Mouse (Mus musculus): Measurements from ENCODE around the gene Dao. TPM values are rescaled to one million over a fixed set of nuclear protein-coding genes. Genes with fewer than 3 reads are reported as not detected.

Dao gene
- total RNA-seq, 2 experiments from 2014 or later: not detected

DNA sequence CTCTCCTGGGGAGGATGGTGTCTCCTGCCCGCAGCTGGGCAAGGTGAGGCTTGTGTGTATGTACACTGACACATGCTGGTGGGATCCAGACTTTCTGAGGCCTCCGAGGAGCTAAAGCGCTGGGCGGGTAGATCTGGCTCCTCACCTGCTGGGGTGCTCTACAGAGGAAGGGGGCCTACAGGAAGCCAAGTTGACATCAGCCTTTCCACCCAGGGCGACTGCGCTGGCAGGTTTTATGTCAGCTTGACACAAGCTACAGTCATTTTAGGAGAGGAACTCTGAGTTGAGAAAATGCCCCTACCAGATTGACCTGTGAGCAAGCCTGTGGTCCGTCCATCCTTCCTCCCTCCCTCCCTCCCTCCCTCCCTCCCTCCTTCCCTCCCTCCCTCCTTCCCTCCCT is 58.2 kb downstream of the Dao start:
- no peak for DNase-seq
- intact Hi-C loops (cut with DNase I): no loop called here

DNA sequence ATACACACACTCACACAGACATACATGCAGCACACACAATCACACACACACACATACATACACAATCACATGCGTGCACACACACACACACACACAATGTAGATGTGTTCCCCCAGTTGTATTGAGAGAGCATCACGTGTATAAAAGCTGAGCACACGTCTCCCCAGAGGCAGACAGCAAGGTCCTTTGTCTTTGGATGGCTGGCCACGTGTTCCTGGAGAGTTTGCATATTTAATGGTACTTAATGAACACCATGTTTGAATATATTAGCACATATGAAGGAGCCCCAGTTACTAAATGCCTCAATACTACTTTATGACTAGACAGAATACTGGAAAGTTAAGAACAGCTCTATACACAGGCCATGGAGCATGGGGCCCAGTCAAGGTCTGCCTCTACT is 60.5 kb downstream of the Dao start:
- intact Hi-C loops (cut with DNase I): no loop called here
- no peak for DNase-seq

GRCm38 (mm10) chr5:114065161-114065560 is 61.7 kb downstream of the Dao start, which contains the start of gene Usp30:
TSS of gene Usp30 (plus strand) at chr5:114065461.
- intact Hi-C loops (cut with DNase I): no loop called here

GRCm38 (mm10) chr5:114066601-114067000 is 63.1 kb downstream of the Dao start:
- intact Hi-C loops (cut with DNase I): no loop called here
- DNase-seq: no peak

More at GRCm38 (mm10) chr5:114065161-114065560, 61.7 kb downstream of the Dao start, which contains the start of gene Usp30:
- no peak for DNase-seq

- intact Hi-C loops (cut with DNase I): no loop called here
- DNase-seq: no peak
These were observed 64.0 kb downstream of the Dao start for GRCm38 (mm10) chr5:114067543-114067942.

GRCm38 (mm10) chr5:114067982-114068381 is 64.5 kb downstream of the Dao start:
- intact Hi-C loops (cut with DNase I): no loop called here
- no peak for DNase-seq

DNA sequence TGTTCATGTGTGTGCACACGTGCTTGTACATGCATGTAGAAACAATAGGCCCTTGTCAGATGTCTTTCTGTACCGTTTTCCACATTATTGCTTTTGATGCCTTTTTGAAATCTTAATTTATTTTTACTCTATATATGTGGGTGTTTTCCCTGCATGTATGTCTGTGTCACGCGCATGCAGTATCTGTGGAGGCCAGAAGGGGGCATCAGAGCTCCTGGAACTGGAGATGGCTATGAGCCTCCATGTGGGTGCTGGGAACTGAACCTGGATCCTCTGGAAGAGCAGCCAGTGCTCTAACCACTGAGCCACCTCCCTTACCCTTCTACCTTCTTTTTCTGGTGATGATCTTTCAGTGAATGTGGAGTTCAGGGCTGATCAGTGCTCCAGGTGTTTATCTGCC is 67.4 kb downstream of the Dao start:
- intact Hi-C loops (cut with DNase I): no loop called here
- no peak for DNase-seq

GRCm38 (mm10) chr5:114072262-114072661 is 68.8 kb downstream of the Dao start:
- intact Hi-C loops (cut with DNase I): no loop called here
- DNase-seq: no peak

Other genes with a start within 250 kb of the Dao start
- gene Sart3, start 231.2 kb upstream of the Dao start, total RNA-seq (2021): 10 to 100 TPM; 15.6 to 16.9 TPM
- gene Iscu, start 231.0 kb upstream of the Dao start, total RNA-seq (2021): 100 to 1,000 TPM; 140 to 145 TPM
- 10 to 100 TPM; 10.5 to 12.5 TPM for gene Tmem119, start 203.2 kb upstream of the Dao start, total RNA-seq (2021)
- gene Selplg, start 171.1 kb upstream of the Dao start, total RNA-seq (2021): 1 to 10 TPM; 2.3 to 6.4 TPM
- 10 to 100 TPM; 41.1 to 51.1 TPM for gene Coro1c, start 94.9 kb upstream of the Dao start, total RNA-seq (2021)
- gene Ssh1, start 9.8 kb upstream of the Dao start, total RNA-seq (2021): 10 to 100 TPM; 13.0 to 13.9 TPM
- 10 to 100 TPM; 10.8 to 14.8 TPM for gene Usp30, start 61.8 kb downstream of the Dao start, total RNA-seq (2021)
- gene Svop, start 87.9 kb downstream of the Dao start, total RNA-seq (2021): under 1 TPM in 1 of 2 experiments, not detected in 1; 0.19 TPM
- 1 to 10 TPM; 2.0 to 2.3 TPM for gene Alkbh2, start 124.5 kb downstream of the Dao start, total RNA-seq (2021)
- 10 to 100 TPM; 24.1 to 26.9 TPM for gene Ung, start 126.7 kb downstream of the Dao start, total RNA-seq (2021)
- 100 to 1,000 TPM; 184 to 195 TPM for gene Acacb, start 142.8 kb downstream of the Dao start, total RNA-seq (2021)